Mouse (Mus musculus): Measurements from ENCODE around the gene Rcl1. TPM values are rescaled to one million over a fixed set of nuclear protein-coding genes. Genes with fewer than 3 reads are reported as not detected.

Gene Rcl1
- polyA plus RNA-seq, 2 experiments, result 31.4 to 52.1 TPM

DNA sequence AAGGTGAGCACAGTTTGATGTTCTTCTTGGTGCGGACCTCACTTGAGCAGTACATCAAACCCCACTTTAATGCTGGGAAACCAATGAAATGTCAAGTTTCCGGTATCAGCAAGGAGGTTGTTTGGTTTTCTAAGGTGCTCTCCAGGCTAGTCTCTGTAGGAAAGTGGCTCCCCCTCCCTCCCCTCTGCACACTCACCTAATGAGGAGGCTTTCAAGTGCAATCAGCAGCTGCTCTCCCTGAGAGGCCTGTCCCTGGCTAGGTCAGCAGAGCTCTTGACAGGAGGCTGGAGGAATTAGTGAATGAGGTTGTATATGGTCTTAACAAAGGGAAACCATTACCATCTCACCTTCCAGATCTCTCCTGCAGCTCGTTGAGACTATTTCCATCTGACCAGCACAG lies 54.4 kb downstream of the Rcl1 start:
- ATAC-seq (ENCODE audit: insufficient read depth) (no peak), DNase-seq (ENCODE audit: low read depth in 3 of 3, low spot score in 3 of 3) (no peak)
- Histone ChIP-seq H3K4me2 (ENCODE audit: low read depth) (no peak overlapping the region), H3K9me3 (ENCODE audit: control insufficient read depth, low read length) (no peaks in the 10 kb centered on the region), H3K9ac (replicated peaks) (no peak overlapping the region), H3K4me1 (replicated peaks; ENCODE audit: control insufficient read depth in 2 of 2, insufficient read depth in 2 of 2, low read length in 1 of 2) (peaks cover 0 to 7% of the 10 kb centered on the region in 2 experiments; a peak in 2 of 4 replicates), H3K27me3 (ENCODE audit: control insufficient read depth, insufficient read depth, low read length) (no peaks in the 10 kb centered on the region), H3K4me3 (ENCODE audit: insufficient read depth in 1 of 2, low read depth in 2 of 2, low read length in 2 of 2) (no peak overlapping the region), H3K27ac (no peak overlapping the region), H3K36me3 (replicated peaks; ENCODE audit: control insufficient read depth, insufficient read depth, low read depth) (no peaks in the 10 kb centered on the region)
- 68% methylated on average over 3 of the region's 3 CpGs for WGBS (ENCODE audit: insufficient replicate concordance)
- TF ChIP-seq EP300 (IDR thresholded peaks at IDR 0.05; ENCODE audit: low read depth), result no peak
- TF ChIP-seq CTCF (IDR thresholded peaks at IDR 0.05; ENCODE audit: low read depth), result no peak

- H3K9ac ChIP-seq (replicated peaks), result no peak overlapping the region
- no peak overlapping the region for H3K27ac ChIP-seq
- ATAC-seq (ENCODE audit: insufficient read depth) (no peak), DNase-seq (ENCODE audit: low read depth in 3 of 3, low spot score in 3 of 3) (no peak)
- WGBS (ENCODE audit: insufficient replicate concordance), result 32% methylated on average over 3 of the region's 3 CpGs
- no peak overlapping the region for H3K4me3 ChIP-seq (ENCODE audit: insufficient read depth in 1 of 2, low read depth in 2 of 2, low read length in 2 of 2)
- no peaks in the 10 kb centered on the region for H3K36me3 ChIP-seq (replicated peaks; ENCODE audit: control insufficient read depth, insufficient read depth, low read depth)
- no peaks in the 10 kb centered on the region for H3K27me3 ChIP-seq (ENCODE audit: control insufficient read depth, insufficient read depth, low read length)
- no peak for TF ChIP-seq EP300 (IDR thresholded peaks at IDR 0.05; ENCODE audit: low read depth)
- H3K4me2 ChIP-seq (ENCODE audit: low read depth), result no peak overlapping the region
- peaks cover 0 to 7% of the 10 kb centered on the region in 2 experiments; a peak in 2 of 4 replicates for H3K4me1 ChIP-seq (replicated peaks; ENCODE audit: control insufficient read depth in 2 of 2, insufficient read depth in 2 of 2, low read length in 1 of 2)
- no peaks in the 10 kb centered on the region for H3K9me3 ChIP-seq (ENCODE audit: control insufficient read depth, low read length)
Measured at GRCm38 (mm10) chr19:29156417-29156816, 55.2 kb downstream of the Rcl1 start.

GRCm38 (mm10) chr19:29157678-29158466 lies 56.7 kb downstream of the Rcl1 start:
- Histone ChIP-seq H3K4me1 (replicated peaks; ENCODE audit: control insufficient read depth in 2 of 2, insufficient read depth in 2 of 2, low read length in 1 of 2) (peaks cover 0 to 7% of the 10 kb centered on the region in 2 experiments; a peak in 2 of 4 replicates), H3K4me2 (ENCODE audit: low read depth) (no peak overlapping the region), H3K9ac (replicated peaks) (no peak overlapping the region), H3K36me3 (replicated peaks; ENCODE audit: control insufficient read depth, insufficient read depth, low read depth) (no peaks in the 10 kb centered on the region), H3K27me3 (ENCODE audit: control insufficient read depth, insufficient read depth, low read length) (no peaks in the 10 kb centered on the region), H3K4me3 (ENCODE audit: insufficient read depth in 1 of 2, low read depth in 2 of 2, low read length in 2 of 2) (no peak overlapping the region), H3K27ac (no peak overlapping the region), H3K9me3 (ENCODE audit: control insufficient read depth, low read length) (no peaks in the 10 kb centered on the region)
- ATAC-seq (ENCODE audit: insufficient read depth), result no peak
- no peak for DNase-seq (ENCODE audit: low read depth in 3 of 3, low spot score in 3 of 3)
- TF ChIP-seq EP300 (IDR thresholded peaks at IDR 0.05; ENCODE audit: low read depth) (no peak), CTCF (IDR thresholded peaks at IDR 0.05; ENCODE audit: low read depth) (no peak)
- WGBS (ENCODE audit: insufficient replicate concordance), result 62% methylated on average over 5 of the region's 5 CpGs

- ATAC-seq (ENCODE audit: insufficient read depth), result no peak
- Histone ChIP-seq H3K36me3 (replicated peaks; ENCODE audit: control insufficient read depth, insufficient read depth, low read depth) (no peaks in the 10 kb centered on the region), H3K9ac (replicated peaks) (no peak overlapping the region), H3K9me3 (ENCODE audit: control insufficient read depth, low read length) (no peaks in the 10 kb centered on the region), H3K4me1 (replicated peaks; ENCODE audit: control insufficient read depth in 2 of 2, insufficient read depth in 2 of 2, low read length in 1 of 2) (peaks cover 0 to 7% of the 10 kb centered on the region in 2 experiments; a peak in 2 of 4 replicates), H3K27me3 (ENCODE audit: control insufficient read depth, insufficient read depth, low read length) (no peaks in the 10 kb centered on the region), H3K4me2 (ENCODE audit: low read depth) (no peak overlapping the region), H3K4me3 (ENCODE audit: insufficient read depth in 1 of 2, low read depth in 2 of 2, low read length in 2 of 2) (no peak overlapping the region), H3K27ac (no peak overlapping the region)
- no peak for TF ChIP-seq EP300 (IDR thresholded peaks at IDR 0.05; ENCODE audit: low read depth)
- no peak for TF ChIP-seq CTCF (IDR thresholded peaks at IDR 0.05; ENCODE audit: low read depth)
- DNase-seq (ENCODE audit: low read depth in 3 of 3, low spot score in 3 of 3), result no peak
- WGBS (ENCODE audit: insufficient replicate concordance), result 53% methylated on average over 3 of the region's 3 CpGs
Measured at GRCm38 (mm10) chr19:29158486-29158885, 57.3 kb downstream of the Rcl1 start.

DNA sequence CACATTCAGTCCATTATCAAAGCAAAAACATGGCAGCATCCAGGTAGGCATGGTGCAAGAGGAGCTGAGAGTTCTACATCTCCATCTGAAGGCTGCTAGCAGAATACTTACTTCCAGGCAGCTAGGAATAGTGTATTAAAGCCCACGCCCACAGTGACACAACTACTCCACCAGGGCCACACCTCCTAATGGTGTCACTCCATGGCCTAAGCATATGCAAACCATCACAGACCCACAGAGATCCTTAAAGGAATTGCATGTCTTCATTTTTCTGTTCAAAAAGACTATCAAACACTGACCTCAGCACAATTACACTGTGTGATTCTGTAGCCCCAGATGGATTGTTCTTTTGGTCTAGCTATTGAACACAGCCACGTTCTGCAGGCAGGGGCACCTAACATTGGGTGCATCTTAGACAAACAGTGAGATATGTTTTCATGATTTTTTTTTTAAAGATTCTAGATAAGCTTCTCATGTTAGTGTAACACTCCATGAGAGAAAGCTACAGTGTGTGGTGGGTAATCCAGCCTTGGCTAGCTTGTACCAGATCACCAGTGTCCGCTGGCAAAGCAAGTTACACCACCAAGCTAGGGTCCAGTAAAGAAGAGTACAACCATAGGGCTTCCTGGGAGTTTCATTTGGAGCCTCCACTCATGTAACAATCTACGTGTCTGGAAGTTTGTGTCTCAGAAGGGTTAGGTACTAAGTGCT lies 62.8 kb downstream of the Rcl1 start:
- Histone ChIP-seq H3K4me3 (ENCODE audit: insufficient read depth in 1 of 2, low read depth in 2 of 2, low read length in 2 of 2) (no peak overlapping the region), H3K9ac (replicated peaks) (no peak overlapping the region), H3K4me1 (replicated peaks; ENCODE audit: control insufficient read depth in 2 of 2, insufficient read depth in 2 of 2, low read length in 1 of 2) (no peaks in the 10 kb centered on the region), H3K4me2 (ENCODE audit: low read depth) (no peak overlapping the region), H3K36me3 (replicated peaks; ENCODE audit: control insufficient read depth, insufficient read depth, low read depth) (no peaks in the 10 kb centered on the region), H3K27me3 (ENCODE audit: control insufficient read depth, insufficient read depth, low read length) (no peaks in the 10 kb centered on the region), H3K9me3 (ENCODE audit: control insufficient read depth, low read length) (no peaks in the 10 kb centered on the region), H3K27ac (no peak overlapping the region)
- TF ChIP-seq EP300 (IDR thresholded peaks at IDR 0.05; ENCODE audit: low read depth) (no peak), CTCF (IDR thresholded peaks at IDR 0.05; ENCODE audit: low read depth) (no peak)
- DNase-seq (ENCODE audit: low read depth in 3 of 3, low spot score in 3 of 3) (no peak), ATAC-seq (ENCODE audit: insufficient read depth) (no peak)
- 67% methylated on average over 4 of the region's 4 CpGs for WGBS (ENCODE audit: insufficient replicate concordance)

Measured in liver, embryonic 14.5 days (tissue).